Mouse (Mus musculus) hindbrain, embryonic 14.5 days (tissue): ENCODE measurements around the gene Gal3st2c. TPM values are rescaled to one million over a fixed set of nuclear protein-coding genes. Genes with fewer than 3 reads are reported as not detected.
"Not testable (repeated sequence)": the region's sequence is repeated elsewhere in the genome, so short reads cannot be mapped to it uniquely, and the experiment has no call there.

Experiments
- ATAC-seq: fragments of 200-750 bp; cut with Nextera tagmentation; 2 replicates; pipeline ENCODE4 v1.8.0; 2017; ENCODE audit warnings: moderate number of reproducible peaks, mild to moderate bottlenecking, moderate TSS enrichment, moderate library complexity; ENCODE audit not compliant: low FRiP score
- DNase-seq: peaks from one replicate; pipeline ENCODE4 v3.0.0-alpha.2; 2015; ENCODE audit warnings: low spot score
- H3K27ac ChIP-seq: fragments of 300-500 bp; sonication (generic); 2 replicates; pipeline ENCODE4 v1.5.1; 2014; ENCODE audit warnings: mild to moderate bottlenecking, moderate library complexity
- H3K27me3 ChIP-seq: fragments of 300-500 bp; sonication (generic); 2 replicates; pipeline ENCODE4 v1.6.1; 2014; ENCODE audit warnings: mild to moderate bottlenecking, low read length, mixed read lengths; ENCODE audit not compliant: control insufficient read depth, insufficient read depth
- H3K36me3 ChIP-seq: fragments of 300-500 bp; sonication (generic); replicated peaks from 2 replicates; pipeline ENCODE4 v1.6.1; 2014; ENCODE audit not compliant: control insufficient read depth, insufficient read depth
- H3K4me1 ChIP-seq: fragments of 300-500 bp; sonication (generic); replicated peaks from 2 replicates; pipeline ENCODE4 v1.6.1; 2014; ENCODE audit warnings: antibody characterized with exemption, low read length, mixed read lengths; ENCODE audit not compliant: control insufficient read depth, insufficient read depth
- H3K4me2 ChIP-seq: fragments of 300-500 bp; sonication (generic); replicated peaks from 2 replicates; pipeline ENCODE4 v1.6.1; 2014; ENCODE audit warnings: mild to moderate bottlenecking, moderate library complexity
- H3K4me3 ChIP-seq: fragments of 300-500 bp; sonication (generic); replicated peaks from 2 replicates; pipeline ENCODE4 v1.5.1; 2014; ENCODE audit warnings: mild to moderate bottlenecking, low read length
- H3K9ac ChIP-seq: fragments of 300-500 bp; sonication (generic); 2 replicates; pipeline ENCODE4 v1.6.1; 2014
- H3K9me3 ChIP-seq: fragments of 300-500 bp; sonication (generic); 2 replicates; pipeline ENCODE4 v1.6.1; 2016; ENCODE audit warnings: low read length; ENCODE audit not compliant: control insufficient read depth
- WGBS: fragments of 180-500 bp; shearing (Covaris S2); extraction: QIAGEN DNeasy Blood & Tissue Kit; methylation state at CpG from one replicate; pipeline ENCODE4 v1.1.7; 2014; 5-methylcytosine and 5-hydroxymethylcytosine counted together
- polyA plus RNA-seq: library from polyadenylated mRNA; unstranded; fragments of >200 nt; fragmentation: Nextera tagmentation; extraction: Ambion mirVana; gene quantifications from 2 replicates; pipeline ENCODE4 v1.2.1, GENCODE M21; 2014

Gene Gal3st2c
- polyA plus RNA-seq, 1 experiment from 2014 or later, result not detected

GRCm38 (mm10) chr1:94055966-94056365, 65.7 kb downstream of the Gal3st2c start:
- Histone ChIP-seq H3K27ac (no peak overlapping the region), H3K27me3 (no peaks in the 10 kb centered on the region), H3K36me3 (no peaks in the 10 kb centered on the region), H3K9ac (no peak overlapping the region), H3K4me2 (no peak overlapping the region), H3K4me1 (no peaks in the 10 kb centered on the region), H3K4me3 (no peak overlapping the region), H3K9me3 (no peaks in the 10 kb centered on the region)
- 84% methylated on average over 3 of the region's 3 CpGs for WGBS
- ATAC-seq, result no peak
- DNase-seq, result no peak

DNA sequence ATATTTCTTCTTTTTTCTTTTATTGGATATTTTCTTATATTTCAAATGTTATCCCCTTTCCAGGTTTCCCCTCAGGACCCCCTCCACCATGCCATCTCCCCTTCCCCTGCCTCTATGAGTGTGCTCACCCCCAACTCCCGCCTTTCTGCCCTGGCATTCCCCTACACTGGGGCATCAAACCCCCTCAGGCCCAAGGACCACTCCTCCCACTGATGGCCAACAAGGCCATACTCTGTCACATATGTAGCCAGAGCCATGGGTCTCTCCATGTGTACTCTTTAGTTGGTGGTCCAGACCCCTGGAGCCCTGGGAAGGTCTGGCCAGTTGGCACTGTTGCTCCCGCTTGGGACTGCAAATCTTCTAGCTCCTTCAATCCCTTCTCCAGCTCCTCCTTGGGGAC, 67.1 kb downstream of the Gal3st2c start:
- H3K36me3 ChIP-seq, result no peaks in the 10 kb centered on the region
- no peaks in the 10 kb centered on the region for H3K27me3 ChIP-seq
- no peaks in the 10 kb centered on the region for H3K4me1 ChIP-seq
- WGBS, result 94% methylated on average over 2 of the region's 2 CpGs
- H3K4me2 ChIP-seq, result no peak overlapping the region
- H3K9me3 ChIP-seq, result no peaks in the 10 kb centered on the region
- H3K27ac ChIP-seq, result no peak overlapping the region
- DNase-seq (no peak), ATAC-seq (no peak)
- no peak overlapping the region for H3K9ac ChIP-seq
- H3K4me3 ChIP-seq, result no peak overlapping the region

- H3K27ac ChIP-seq, H3K9me3 ChIP-seq, H3K36me3 ChIP-seq, H3K4me1 ChIP-seq, DNase-seq, H3K4me3 ChIP-seq, H3K27me3 ChIP-seq, H3K9ac ChIP-seq, H3K4me2 ChIP-seq, ATAC-seq: not testable (repeated sequence)
- WGBS, result 68% methylated on average over 1 of the region's 1 CpGs
Measured at GRCm38 (mm10) chr1:94058281-94058680, 68.0 kb downstream of the Gal3st2c start.

Other genes with a start within 250 kb of the Gal3st2c start
- gene Atg4b, start 239.0 kb upstream of the Gal3st2c start, polyA plus RNA-seq, result 89.3 and 91.7 TPM in 2 replicates
- 40.6 and 42.8 TPM in 2 replicates for gene Thap4, start 235.6 kb upstream of the Gal3st2c start, polyA plus RNA-seq
- gene Dtymk, start 188.6 kb upstream of the Gal3st2c start, polyA plus RNA-seq, result 143 and 148 TPM in 2 replicates
- 8.4 and 9.3 TPM in 2 replicates for gene Ing5, start 186.5 kb upstream of the Gal3st2c start, polyA plus RNA-seq
- gene D2hgdh, start 165.6 kb upstream of the Gal3st2c start, polyA plus RNA-seq, result 11.3 and 12.5 TPM in 2 replicates
- not detected in 2 replicates for gene Gal3st2, start 129.2 kb upstream of the Gal3st2c start, polyA plus RNA-seq
- 0.07 TPM in 1 of 2 replicates, not detected in the other for gene Gal3st2b, start 72.2 kb upstream of the Gal3st2c start, polyA plus RNA-seq
- gene Neu4, start 29.9 kb downstream of the Gal3st2c start, polyA plus RNA-seq, result 0.04 and 0.16 TPM in 2 replicates
- gene Pdcd1, start 62.0 kb downstream of the Gal3st2c start, polyA plus RNA-seq, result not detected in 2 replicates